Mouse (Mus musculus) lung, adult 10 weeks (tissue): ENCODE data around the gene Tgm1. TPM values are rescaled to one million over a fixed set of nuclear protein-coding genes. Genes with fewer than 3 reads are reported as not detected.

Source experiments
- polyA plus RNA-seq: library from polyadenylated mRNA; stranded (reverse); fragments of 350-450 nt; fragmentation: Illumina TruSeq; extraction: RNeasy Lipid Tissue Mini Kit (QIAGEN cat#74804); gene quantifications from one replicate; pipeline ENCODE4 v1.2.3, GENCODE M21; 2014; ENCODE audit warnings: low read depth, low replicate concordance; ENCODE audit not compliant: insufficient read depth

Gene Tgm1
- polyA plus RNA-seq, result 1.7 TPM

GRCm38 (mm10) chr14:55713729-55714122 is at the start of gene Tgm1:
Tgm1 (minus strand) TSS chr14:55713926.

GRCm38 (mm10) chr14:55761163-55761562 is 47.4 kb upstream of the Tgm1 start, which contains the start of gene Ltb4r2:
Ltb4r2 (plus strand) TSS chr14:55761428.

GRCm38 (mm10) chr14:55758363-55758784 is 44.6 kb upstream of the Tgm1 start, which contains the start of gene Cideb:
Cideb (minus strand) TSS chr14:55758458.

GRCm38 (mm10) chr14:55745180-55745860 is 31.6 kb upstream of the Tgm1 start, which contains the start of the genes Dhrs1 and Nop9:
Dhrs1 (minus strand) TSS chr14:55745690.
Nop9 (plus strand) TSS chr14:55745693.

GRCm38 (mm10) chr14:55721700-55722437 is 8.1 kb upstream of the Tgm1 start, which contains the start of gene Rabggta:
Rabggta (minus strand) TSS chr14:55722263.

GRCm38 (mm10) chr14:55681160-55682117 is 32.3 kb downstream of the Tgm1 start, which contains the start of gene Tinf2:
Tinf2 (minus strand) TSS chr14:55681820.

GRCm38 (mm10) chr14:55671833-55672740 is 41.6 kb downstream of the Tgm1 start, which contains the start of the genes Gmpr2 and Nedd8:
Gmpr2 (plus strand) TSS chr14:55671941.
Nedd8 (minus strand) TSS chr14:55672124.

GRCm38 (mm10) chr14:55659960-55660573 is 53.7 kb downstream of the Tgm1 start, which contains the start of gene Mdp1:
Mdp1 (minus strand) TSS chr14:55660508.

Other genes with a start within 250 kb of the Tgm1 start
- 35.7 TPM for gene Dhrs4, start 235.2 kb downstream of the Tgm1 start, polyA plus RNA-seq
- gene Carmil3, start 223.3 kb downstream of the Tgm1 start, polyA plus RNA-seq, result 0.28 TPM
- gene Cpne6, start 203.5 kb downstream of the Tgm1 start, polyA plus RNA-seq, result not detected
- gene Nrl, start 188.9 kb downstream of the Tgm1 start, polyA plus RNA-seq, result not detected
- 18.9 TPM for gene Pck2, start 173.7 kb downstream of the Tgm1 start, polyA plus RNA-seq
- 65.2 TPM for gene Dcaf11, start 153.9 kb downstream of the Tgm1 start, polyA plus RNA-seq
- not detected for gene A730061H03Rik, start 153.5 kb downstream of the Tgm1 start, polyA plus RNA-seq
- gene Fitm1, start 138.3 kb downstream of the Tgm1 start, polyA plus RNA-seq, result 2.2 TPM
- gene Psme1, start 135.8 kb downstream of the Tgm1 start, polyA plus RNA-seq, result 221 TPM
- gene Emc9, start 128.6 kb downstream of the Tgm1 start, polyA plus RNA-seq, result 18.4 TPM
- 255 TPM for gene Psme2, start 122.8 kb downstream of the Tgm1 start, polyA plus RNA-seq
- gene Rnf31, start 122.2 kb downstream of the Tgm1 start, polyA plus RNA-seq, result 18.9 TPM
- gene Irf9, start 110.4 kb downstream of the Tgm1 start, polyA plus RNA-seq, result 29.5 TPM
- 6.0 TPM for gene Rec8, start 95.9 kb downstream of the Tgm1 start, polyA plus RNA-seq
- gene Ipo4, start 78.0 kb downstream of the Tgm1 start, polyA plus RNA-seq, result 21.4 TPM
- gene Gm49378, start 76.0 kb downstream of the Tgm1 start, polyA plus RNA-seq, result 0.34 TPM
- 41.1 TPM for gene Tm9sf1, start 70.1 kb downstream of the Tgm1 start, polyA plus RNA-seq
- 0.25 TPM for gene Tssk4, start 63.7 kb downstream of the Tgm1 start, polyA plus RNA-seq
- gene Mdp1, start 53.4 kb downstream of the Tgm1 start, polyA plus RNA-seq, result 36.9 TPM
- gene Gmpr2, start 42.0 kb downstream of the Tgm1 start, polyA plus RNA-seq, result 17.9 TPM
- 225 TPM for gene Nedd8, start 41.8 kb downstream of the Tgm1 start, polyA plus RNA-seq
- 11.0 TPM for gene Tinf2, start 32.1 kb downstream of the Tgm1 start, polyA plus RNA-seq
- 15.4 TPM for gene Rabggta, start 8.3 kb upstream of the Tgm1 start, polyA plus RNA-seq
- 57.6 TPM for gene Dhrs1, start 31.8 kb upstream of the Tgm1 start, polyA plus RNA-seq
- gene Nop9, start 31.8 kb upstream of the Tgm1 start, polyA plus RNA-seq, result 9.1 TPM
- gene Cideb, start 44.5 kb upstream of the Tgm1 start, polyA plus RNA-seq, result 2.0 TPM
- gene Ltb4r2, start 47.5 kb upstream of the Tgm1 start, polyA plus RNA-seq, result 0.17 TPM
- gene Ltb4r1, start 52.0 kb upstream of the Tgm1 start, polyA plus RNA-seq, result 3.9 TPM
- 32.6 TPM for gene Adcy4, start 70.2 kb upstream of the Tgm1 start, polyA plus RNA-seq
- gene Ripk3, start 74.9 kb upstream of the Tgm1 start, polyA plus RNA-seq, result 7.7 TPM
- 7.2 TPM for gene Nfatc4, start 109.2 kb upstream of the Tgm1 start, polyA plus RNA-seq
- gene Nynrin, start 140.1 kb upstream of the Tgm1 start, polyA plus RNA-seq, result 2.9 TPM
- 0.04 TPM for gene Cbln3, start 170.5 kb upstream of the Tgm1 start, polyA plus RNA-seq
- gene Khnyn, start 171.0 kb upstream of the Tgm1 start, polyA plus RNA-seq, result 10.6 TPM
- gene Sdr39u1, start 186.4 kb upstream of the Tgm1 start, polyA plus RNA-seq, result 34.3 TPM
- gene Cma1, start 230.7 kb upstream of the Tgm1 start, polyA plus RNA-seq, result 4.9 TPM
- not detected for gene Cma2, start 237.1 kb upstream of the Tgm1 start, polyA plus RNA-seq